Mouse (Mus musculus) liver, adult 2 months (tissue): ENCODE results near the gene Spcs3. TPM values are rescaled to one million over a fixed set of nuclear protein-coding genes. Genes with fewer than 3 reads are reported as not detected.

Source experiments
- DNase-seq: peaks from one replicate; pipeline ENCODE4 v3.0.0-alpha.2; 2011; ENCODE audit warnings: low read depth, low spot score; ENCODE audit errors: extremely low read depth
- H3K27ac ChIP-seq: fragments of 200-500 bp; replicated peaks from 2 replicates; pipeline ENCODE4 v1.5.1; 2012; ENCODE audit warnings: low read depth, mild to moderate bottlenecking, control low read depth, inconsistent platforms, low read length; ENCODE audit not compliant: insufficient read depth
- H3K27me3 ChIP-seq: fragments of 200-500 bp; 2 replicates; pipeline ENCODE4 v1.6.1; 2012; ENCODE audit warnings: mild to moderate bottlenecking, moderate library complexity, low read length, inconsistent platforms; ENCODE audit not compliant: control insufficient read depth, insufficient read depth
- H3K36me3 ChIP-seq: fragments of 200-500 bp; 2 replicates; pipeline ENCODE4 v1.6.1; 2012; ENCODE audit warnings: low read length, inconsistent platforms; ENCODE audit not compliant: control insufficient read depth, insufficient read depth
- H3K4me1 ChIP-seq: fragments of 200-500 bp; 2 replicates; pipeline ENCODE4 v1.6.1; 2011; ENCODE audit warnings: low read length; ENCODE audit not compliant: control insufficient read depth, insufficient read depth
- H3K4me3 ChIP-seq: fragments of 200-500 bp; 2 replicates; pipeline ENCODE4 v1.5.1; 2011; ENCODE audit warnings: low read depth, mild to moderate bottlenecking, control low read depth, low read length, moderate library complexity; ENCODE audit not compliant: insufficient read depth
- H3K79me2 ChIP-seq: fragments of 200-500 bp; 2 replicates; pipeline ENCODE4 v1.6.1; 2012; ENCODE audit warnings: inconsistent platforms, mild to moderate bottlenecking, low read length, moderate library complexity; ENCODE audit not compliant: control insufficient read depth, insufficient read depth
- H3K9ac ChIP-seq: fragments of 200-500 bp; 2 replicates; pipeline ENCODE4 v1.6.1; 2012; ENCODE audit warnings: low read depth, mild to moderate bottlenecking, control low read depth, inconsistent platforms, low read length
- CTCF ChIP-seq: fragments of 200-500 bp; IDR thresholded peaks from 2 replicates; pipeline ENCODE4 v1.5.1; 2011; ENCODE audit warnings: low read depth, low read length, control low read depth
- POLR2A ChIP-seq: fragments of 200-500 bp; IDR thresholded peaks from 2 replicates; pipeline ENCODE4 v1.6.1; 2011; ENCODE audit warnings: low read length, control low read depth; ENCODE audit not compliant: insufficient read depth; ENCODE audit errors: extremely low read depth
- WGBS: fragments of 180-500 bp; shearing (Covaris S2); methylation state at CpG from one replicate; pipeline ENCODE4 v1.1.7; 2018; 5-methylcytosine and 5-hydroxymethylcytosine counted together
- polyA plus RNA-seq: library from polyadenylated mRNA; depleted of rRNA; stranded (reverse); fragments of >200 nt; gene quantifications from 2 replicates; pipeline ENCODE4 v1.2.3, GENCODE M21; 2012
- total RNA-seq: library from RNA; depleted of rRNA; stranded (reverse); fragments of >200 nt; gene quantifications from 2 replicates; pipeline ENCODE4 v1.2.3, GENCODE M21; 2014

The Spcs3 gene
- total and polyA plus RNA-seq, 2 experiments, result 13.5 to 82.3 TPM

DNA sequence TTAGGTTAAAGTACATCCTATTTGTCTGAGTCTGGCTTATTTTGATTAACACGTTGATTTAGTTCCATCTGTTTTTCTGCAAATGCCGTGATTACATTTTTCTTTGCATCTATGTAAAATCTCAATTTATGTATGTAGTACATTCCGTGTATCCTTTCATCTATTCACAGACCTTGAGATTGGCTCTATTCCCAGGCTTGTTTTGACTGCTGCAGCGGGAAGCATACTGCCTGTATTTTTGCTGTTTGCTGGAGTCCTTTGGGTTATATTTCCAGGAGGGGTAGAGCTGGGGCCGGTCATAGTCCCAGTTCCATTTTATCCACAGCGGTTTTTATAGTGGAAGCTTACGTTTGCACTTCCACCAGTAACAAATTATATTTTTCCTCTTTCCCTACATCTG is 26.7 kb downstream of the Spcs3 start:
- no peaks in the 10 kb centered on the region for H3K79me2 ChIP-seq
- no peak overlapping the region for H3K4me3 ChIP-seq
- H3K9ac ChIP-seq, result no peak overlapping the region
- no peak for TF ChIP-seq CTCF
- no peaks in the 10 kb centered on the region for H3K27me3 ChIP-seq
- H3K27ac ChIP-seq, result no peak overlapping the region
- WGBS, result 76% methylated on average over 7 of the region's 7 CpGs
- H3K4me1 ChIP-seq, result no peaks in the 10 kb centered on the region
- no peaks in the 10 kb centered on the region for H3K36me3 ChIP-seq
- DNase-seq, result no peak

- 43% methylated on average over 3 of the region's 3 CpGs for WGBS
Observed at GRCm38 (mm10) chr8:54493915-54494314, 35.9 kb downstream of the Spcs3 start.

DNA sequence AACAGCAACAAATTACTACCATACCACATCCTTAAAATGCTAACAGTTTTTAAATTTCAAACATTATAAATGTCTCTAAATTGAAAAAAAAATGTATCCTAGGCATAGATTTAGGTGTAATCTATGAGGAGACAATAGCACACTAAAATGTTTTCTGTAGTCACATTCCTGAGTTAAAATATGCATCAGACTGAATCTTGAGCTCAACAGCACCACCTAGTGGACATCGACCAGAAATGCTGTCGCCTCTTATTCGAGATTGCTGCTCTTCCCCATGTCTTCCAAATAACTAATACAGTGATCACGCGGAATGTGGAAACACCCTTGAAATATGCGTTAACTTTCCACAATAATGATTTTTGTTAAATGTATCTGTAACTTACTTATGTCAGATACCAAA is 36.7 kb downstream of the Spcs3 start:
- no peaks in the 10 kb centered on the region for H3K79me2 ChIP-seq
- 8% methylated on average over 6 of the region's 6 CpGs for WGBS
- no peak overlapping the region for H3K9ac ChIP-seq
- no peaks in the 10 kb centered on the region; the same call in 1 of the 2 replicates for H3K4me1 ChIP-seq
- H3K36me3 ChIP-seq, result no peaks in the 10 kb centered on the region
- no peaks in the 10 kb centered on the region for H3K27me3 ChIP-seq
- H3K4me3 ChIP-seq, result no peak overlapping the region
- TF ChIP-seq CTCF, result peak; percentile 72
- no peak for TF ChIP-seq POLR2A
- DNase-seq, result peak; percentile 46
- H3K27ac ChIP-seq, result no peak overlapping the region

More at GRCm38 (mm10) chr8:54493915-54494314, 35.9 kb downstream of the Spcs3 start:
- Histone ChIP-seq H3K36me3 (no peaks in the 10 kb centered on the region), H3K27me3 (no peaks in the 10 kb centered on the region), H3K4me1 (no peaks in the 10 kb centered on the region; the same call in 1 of the 2 replicates), H3K79me2 (no peaks in the 10 kb centered on the region), H3K9ac (no peak overlapping the region), H3K27ac (no peak overlapping the region), H3K4me3 (no peak overlapping the region)
- no peak for DNase-seq
- no peak for TF ChIP-seq POLR2A
- no peak for TF ChIP-seq CTCF

- no peak for TF ChIP-seq CTCF
- TF ChIP-seq POLR2A, result no peak
- Histone ChIP-seq H3K27ac (no peak overlapping the region), H3K36me3 (no peaks in the 10 kb centered on the region), H3K79me2 (no peaks in the 10 kb centered on the region), H3K27me3 (no peaks in the 10 kb centered on the region), H3K4me1 (no peaks in the 10 kb centered on the region; the same call in 1 of the 2 replicates), H3K4me3 (no peak overlapping the region), H3K9ac (no peak overlapping the region)
- DNase-seq, result no peak
- 75% methylated on average over 4 of the region's 4 CpGs for whole genome bisulfite sequencing
Observed at GRCm38 (mm10) chr8:54491934-54492333, 37.9 kb downstream of the Spcs3 start.

GRCm38 (mm10) chr8:54491057-54491690 is 38.6 kb downstream of the Spcs3 start:
- no peak overlapping the region for H3K27ac ChIP-seq
- no peaks in the 10 kb centered on the region; the same call in 1 of the 2 replicates for H3K4me1 ChIP-seq
- DNase-seq, result peak; percentile 40
- TF ChIP-seq CTCF, result peak; percentile 50
- TF ChIP-seq POLR2A, result no peak
- no peak overlapping the region for H3K4me3 ChIP-seq
- H3K9ac ChIP-seq, result no peak overlapping the region
- no peaks in the 10 kb centered on the region for H3K36me3 ChIP-seq
- H3K27me3 ChIP-seq, result no peaks in the 10 kb centered on the region
- H3K79me2 ChIP-seq, result no peaks in the 10 kb centered on the region
- WGBS, result 25% methylated on average over 6 of the region's 6 CpGs

- TF ChIP-seq POLR2A (no peak), CTCF (no peak)
- no peaks in the 10 kb centered on the region for H3K79me2 ChIP-seq
- H3K9ac ChIP-seq, result no peak overlapping the region
- no peaks in the 10 kb centered on the region; the same call in 1 of the 2 replicates for H3K4me1 ChIP-seq
- no peak for DNase-seq
- no peaks in the 10 kb centered on the region for H3K27me3 ChIP-seq
- H3K36me3 ChIP-seq, result no peaks in the 10 kb centered on the region
- H3K4me3 ChIP-seq, result no peak overlapping the region
- WGBS, result 84% methylated on average over 4 of the region's 4 CpGs
- no peak overlapping the region for H3K27ac ChIP-seq
Observed at GRCm38 (mm10) chr8:54488437-54488836, 41.4 kb downstream of the Spcs3 start.
